Mouse (Mus musculus) liver, postnatal 0 days (tissue): ENCODE data around the gene Nat8f5.
"Not testable (repeated sequence)": the region's sequence is repeated elsewhere in the genome, so short reads cannot be mapped to it uniquely, and the experiment has no call there.

Experiments used
- CTCF ChIP-seq: sonication (generic); IDR thresholded peaks from 2 replicates; pipeline ENCODE4 v1.5.1; 2016; ENCODE audit warnings: antibody characterized with exemption, low read depth
- EP300 ChIP-seq: IDR thresholded peaks from 2 replicates; pipeline ENCODE4 v1.6.1; 2016; ENCODE audit warnings: antibody characterized with exemption, low read depth, mild to moderate bottlenecking

- TF ChIP-seq CTCF, EP300: not testable (repeated sequence)
Observed at GRCm38 (mm10) chr6:85864900-85865639, 44.3 kb upstream of the Nat8f5 start.
